Mouse (Mus musculus): Measurements from ENCODE around the gene Rtp2. TPM values are rescaled to one million over a fixed set of nuclear protein-coding genes. Genes with fewer than 3 reads are reported as not detected.
A peak's percentile ranks its signal among the peaks of the same experiment; 100 is the strongest.

The Rtp2 gene
- polyA plus RNA-seq, 1 experiment: not detected

- no peak for DNase-seq
Observed at GRCm38 (mm10) chr16:23947654-23948053, 15.5 kb upstream of the Rtp2 start.

GRCm38 (mm10) chr16:23944801-23945200 lies 12.6 kb upstream of the Rtp2 start:
- no peak for TF ChIP-seq POLR2A (IDR thresholded peaks at IDR 0.05; ENCODE audit: low read depth, low read length)
- TF ChIP-seq CTCF (conservative IDR thresholded peaks at IDR 0.05; ENCODE audit: insufficient read depth, insufficient read length, low read depth, low read length): no peak
- H3K4me3 ChIP-seq (ENCODE audit: insufficient read depth, low read depth, low read length): no peak overlapping the region
- H3K27me3 ChIP-seq (replicated peaks; ENCODE audit: control insufficient read depth, insufficient read depth, low read length): no peaks in the 10 kb centered on the region
- DNase-seq: no peak
- no peak overlapping the region for H3K27ac ChIP-seq (ENCODE audit: insufficient read depth, low read depth, low read length)
- 19% methylated on average over 3 of the region's 3 CpGs for WGBS
- H3K4me1 ChIP-seq (ENCODE audit: control insufficient read depth, insufficient read depth, low read length): no peaks in the 10 kb centered on the region
- no peaks in the 10 kb centered on the region for H3K36me3 ChIP-seq (ENCODE audit: control insufficient read depth, insufficient read depth, low read length)

More at GRCm38 (mm10) chr16:23947654-23948053, 15.5 kb upstream of the Rtp2 start:
- TF ChIP-seq CTCF (conservative IDR thresholded peaks at IDR 0.05; ENCODE audit: insufficient read depth, insufficient read length, low read depth, low read length) (no peak), POLR2A (IDR thresholded peaks at IDR 0.05; ENCODE audit: low read depth, low read length) (no peak)
- Histone ChIP-seq H3K27ac (ENCODE audit: insufficient read depth, low read depth, low read length) (no peak overlapping the region), H3K4me3 (ENCODE audit: insufficient read depth, low read depth, low read length) (no peak overlapping the region), H3K36me3 (ENCODE audit: control insufficient read depth, insufficient read depth, low read length) (no peaks in the 10 kb centered on the region), H3K27me3 (replicated peaks; ENCODE audit: control insufficient read depth, insufficient read depth, low read length) (no peaks in the 10 kb centered on the region), H3K4me1 (ENCODE audit: control insufficient read depth, insufficient read depth, low read length) (no peaks in the 10 kb centered on the region)
- WGBS: 93% methylated on average over 6 of the region's 6 CpGs

- TF ChIP-seq CTCF (conservative IDR thresholded peaks at IDR 0.05; ENCODE audit: insufficient read depth, insufficient read length, low read depth, low read length) (no peak), POLR2A (IDR thresholded peaks at IDR 0.05; ENCODE audit: low read depth, low read length) (no peak)
- H3K27ac ChIP-seq (ENCODE audit: insufficient read depth, low read depth, low read length): no peak overlapping the region
- H3K36me3 ChIP-seq (ENCODE audit: control insufficient read depth, insufficient read depth, low read length): no peaks in the 10 kb centered on the region
- WGBS: 74% methylated on average over 2 of the region's 2 CpGs
- H3K4me1 ChIP-seq (ENCODE audit: control insufficient read depth, insufficient read depth, low read length): no peaks in the 10 kb centered on the region
- DNase-seq: no peak
- H3K27me3 ChIP-seq (replicated peaks; ENCODE audit: control insufficient read depth, insufficient read depth, low read length): no peaks in the 10 kb centered on the region; the same call in 1 of the 2 replicates
- H3K4me3 ChIP-seq (ENCODE audit: insufficient read depth, low read depth, low read length): no peak overlapping the region
Observed at GRCm38 (mm10) chr16:23934397-23934796, 2.2 kb upstream of the Rtp2 start.

- no peak for TF ChIP-seq CTCF (conservative IDR thresholded peaks at IDR 0.05; ENCODE audit: insufficient read depth, insufficient read length, low read depth, low read length)
- TF ChIP-seq POLR2A (IDR thresholded peaks at IDR 0.05; ENCODE audit: low read depth, low read length): no peak
Observed at GRCm38 (mm10) chr16:23931275-23931674, 919 bp downstream of the Rtp2 start.

GRCm38 (mm10) chr16:23930426-23931073 lies 1.6 kb downstream of the Rtp2 start:
- H3K27ac ChIP-seq (ENCODE audit: insufficient read depth, low read depth, low read length): no peak overlapping the region
- TF ChIP-seq POLR2A (IDR thresholded peaks at IDR 0.05; ENCODE audit: low read depth, low read length) (no peak), CTCF (conservative IDR thresholded peaks at IDR 0.05; ENCODE audit: insufficient read depth, insufficient read length, low read depth, low read length) (no peak)
- no peak overlapping the region for H3K4me3 ChIP-seq (ENCODE audit: insufficient read depth, low read depth, low read length)
- no peaks in the 10 kb centered on the region for H3K4me1 ChIP-seq (ENCODE audit: control insufficient read depth, insufficient read depth, low read length)
- 86% methylated on average over 3 of the region's 3 CpGs for WGBS
- H3K36me3 ChIP-seq (ENCODE audit: control insufficient read depth, insufficient read depth, low read length): no peaks in the 10 kb centered on the region
- H3K27me3 ChIP-seq (replicated peaks; ENCODE audit: control insufficient read depth, insufficient read depth, low read length): no peaks in the 10 kb centered on the region; the same call in 1 of the 2 replicates
- DNase-seq: no peak

More at GRCm38 (mm10) chr16:23931275-23931674, 919 bp downstream of the Rtp2 start:
- DNase-seq: no peak
- H3K27ac ChIP-seq (ENCODE audit: insufficient read depth, low read depth, low read length): no peak overlapping the region
- no peaks in the 10 kb centered on the region for H3K4me1 ChIP-seq (ENCODE audit: control insufficient read depth, insufficient read depth, low read length)
- WGBS: 41% methylated on average over 18 of the region's 18 CpGs
- no peak overlapping the region for H3K4me3 ChIP-seq (ENCODE audit: insufficient read depth, low read depth, low read length)
- no peaks in the 10 kb centered on the region; the same call in 1 of the 2 replicates for H3K27me3 ChIP-seq (replicated peaks; ENCODE audit: control insufficient read depth, insufficient read depth, low read length)
- H3K36me3 ChIP-seq (ENCODE audit: control insufficient read depth, insufficient read depth, low read length): no peaks in the 10 kb centered on the region

GRCm38 (mm10) chr16:23927301-23928114 lies 4.7 kb downstream of the Rtp2 start:
- WGBS: 86% methylated on average over 33 of the region's 33 CpGs
- peak; percentile 3 for DNase-seq
- H3K27ac ChIP-seq (ENCODE audit: insufficient read depth, low read depth, low read length): no peak overlapping the region
- H3K27me3 ChIP-seq (replicated peaks; ENCODE audit: control insufficient read depth, insufficient read depth, low read length): no peaks in the 10 kb centered on the region; the same call in 1 of the 2 replicates
- no peak for TF ChIP-seq POLR2A (IDR thresholded peaks at IDR 0.05; ENCODE audit: low read depth, low read length)
- TF ChIP-seq CTCF (conservative IDR thresholded peaks at IDR 0.05; ENCODE audit: insufficient read depth, insufficient read length, low read depth, low read length): no peak
- H3K4me3 ChIP-seq (ENCODE audit: insufficient read depth, low read depth, low read length): no peak overlapping the region
- H3K36me3 ChIP-seq (ENCODE audit: control insufficient read depth, insufficient read depth, low read length): no peaks in the 10 kb centered on the region
- H3K4me1 ChIP-seq (ENCODE audit: control insufficient read depth, insufficient read depth, low read length): no peaks in the 10 kb centered on the region

GRCm38 (mm10) chr16:23922906-23923305 lies 9.3 kb downstream of the Rtp2 start:
- Histone ChIP-seq H3K27me3 (replicated peaks; ENCODE audit: control insufficient read depth, insufficient read depth, low read length) (no peaks in the 10 kb centered on the region), H3K4me3 (ENCODE audit: insufficient read depth, low read depth, low read length) (no peak overlapping the region), H3K27ac (ENCODE audit: insufficient read depth, low read depth, low read length) (no peak overlapping the region), H3K4me1 (ENCODE audit: control insufficient read depth, insufficient read depth, low read length) (no peaks in the 10 kb centered on the region), H3K36me3 (ENCODE audit: control insufficient read depth, insufficient read depth, low read length) (no peaks in the 10 kb centered on the region)
- 98% methylated on average over 1 of the region's 1 CpGs for WGBS
- DNase-seq: no peak
- no peak for TF ChIP-seq POLR2A (IDR thresholded peaks at IDR 0.05; ENCODE audit: low read depth, low read length)
- no peak for TF ChIP-seq CTCF (conservative IDR thresholded peaks at IDR 0.05; ENCODE audit: insufficient read depth, insufficient read length, low read depth, low read length)

All from kidney, adult 2 months (tissue).